Mouse (Mus musculus) frontal cortex, adult 2 months (tissue): Measurements from ENCODE around the gene Fau. TPM values are rescaled to one million over a fixed set of nuclear protein-coding genes. Genes with fewer than 3 reads are reported as not detected.

Experiments
- DNase-seq, 2 experiments: peaks; one replicate each; pipeline ENCODE4 v3.0.0; 2022; ENCODE audit warnings: low spot score in 1 of 2; ENCODE audit errors: extremely low spot score in 1 of 2
- polyA plus RNA-seq: library from polyadenylated mRNA; depleted of rRNA; stranded (reverse); fragments of >200 nt; gene quantifications from 2 replicates; pipeline ENCODE4 v1.2.3, GENCODE M21; 2012

The Fau gene
- polyA plus RNA-seq, 1 experiment = 951 TPM

DNA sequence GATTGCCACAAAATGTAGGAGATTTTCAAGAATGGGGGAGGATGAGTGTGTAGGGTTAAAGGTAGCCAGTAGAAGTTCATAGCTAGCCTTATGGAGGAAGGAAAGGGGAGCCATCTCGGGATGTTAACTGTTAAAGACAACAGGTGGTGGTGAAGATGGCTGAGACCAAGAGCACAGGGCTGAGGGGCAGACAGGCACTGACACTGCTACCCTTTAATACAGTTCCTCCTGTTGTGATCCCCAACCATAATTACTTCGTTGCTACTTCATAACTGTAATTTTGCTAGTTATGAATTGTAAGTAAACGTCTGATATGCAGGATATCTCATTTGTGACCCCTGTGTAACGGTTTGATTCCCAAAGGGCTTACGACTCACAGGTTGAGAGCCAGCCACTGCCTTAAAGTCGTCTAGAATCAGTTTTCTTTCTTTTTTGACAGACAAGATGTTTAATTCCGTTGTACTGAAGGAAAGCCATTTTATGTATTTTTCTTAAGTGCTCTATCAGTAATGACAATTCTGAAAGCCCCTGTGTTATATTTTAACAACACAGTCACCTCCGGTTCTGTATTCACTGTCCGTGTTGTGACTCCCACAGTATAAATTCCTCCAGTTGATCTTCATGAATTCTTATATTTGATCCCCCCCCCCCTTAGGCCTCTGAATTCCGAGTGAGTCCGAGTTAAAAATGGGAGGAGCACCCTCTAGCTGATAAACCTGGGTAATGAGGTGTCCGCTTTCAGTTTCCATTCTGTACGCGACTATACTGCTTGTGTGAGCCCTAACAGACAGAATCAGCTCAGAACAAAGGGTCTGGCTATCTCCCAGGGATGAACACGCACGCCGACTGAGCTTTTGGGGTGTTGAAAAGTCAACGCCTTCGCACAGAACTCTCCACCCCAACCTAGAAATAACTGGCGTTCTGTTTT is 12.0 kb upstream of the Fau start:
- peak in 1 of 2 experiments; percentile 57 for DNase-seq

DNA sequence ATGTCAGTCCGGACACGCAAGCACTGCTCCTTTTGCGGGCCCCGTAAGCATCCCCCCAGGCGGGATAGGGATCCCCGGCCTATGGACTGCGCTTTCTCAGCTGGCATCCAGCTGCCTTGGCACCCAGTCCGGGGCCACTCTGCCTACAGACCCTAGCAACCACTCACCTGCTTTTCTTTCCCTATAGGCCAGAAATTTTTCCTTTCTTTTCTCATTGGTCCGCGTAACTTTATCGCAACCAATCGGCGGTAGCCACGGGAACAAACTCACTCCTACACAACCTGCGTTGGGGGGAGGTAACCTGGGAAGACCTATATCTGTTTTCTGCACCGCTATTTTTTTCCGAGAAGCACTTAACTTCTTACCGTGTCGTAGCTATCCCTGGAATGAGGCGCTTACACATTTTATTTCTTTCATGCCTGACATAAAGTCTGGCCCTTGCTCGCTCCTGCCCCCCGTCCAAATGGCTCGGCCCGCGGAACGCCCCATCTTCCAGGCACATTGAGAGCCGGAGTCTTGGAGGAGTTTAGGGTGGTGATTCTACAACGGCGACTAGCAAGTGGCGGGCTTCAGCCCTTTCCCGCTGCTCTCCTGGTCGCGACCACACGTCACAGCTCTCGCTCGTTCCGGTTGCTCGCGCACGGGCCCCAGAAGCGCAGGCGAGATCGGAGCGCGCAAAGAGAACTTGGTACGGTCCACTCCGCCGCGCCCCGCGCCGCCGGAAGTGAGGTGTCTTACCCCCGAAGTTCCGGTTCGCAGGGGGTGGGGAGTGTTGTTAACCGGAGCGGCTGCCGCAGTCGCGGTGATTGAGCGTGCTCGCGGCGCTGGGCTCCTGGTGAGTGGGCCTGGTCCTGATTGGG is 11.1 kb upstream of the Fau start, which contains the start of gene Syvn1:
TSS of gene Syvn1 (plus strand) at position 283 of the 860 bp plus-strand sequence.
- DNase-seq = peak; percentile 92 to 96

DNA sequence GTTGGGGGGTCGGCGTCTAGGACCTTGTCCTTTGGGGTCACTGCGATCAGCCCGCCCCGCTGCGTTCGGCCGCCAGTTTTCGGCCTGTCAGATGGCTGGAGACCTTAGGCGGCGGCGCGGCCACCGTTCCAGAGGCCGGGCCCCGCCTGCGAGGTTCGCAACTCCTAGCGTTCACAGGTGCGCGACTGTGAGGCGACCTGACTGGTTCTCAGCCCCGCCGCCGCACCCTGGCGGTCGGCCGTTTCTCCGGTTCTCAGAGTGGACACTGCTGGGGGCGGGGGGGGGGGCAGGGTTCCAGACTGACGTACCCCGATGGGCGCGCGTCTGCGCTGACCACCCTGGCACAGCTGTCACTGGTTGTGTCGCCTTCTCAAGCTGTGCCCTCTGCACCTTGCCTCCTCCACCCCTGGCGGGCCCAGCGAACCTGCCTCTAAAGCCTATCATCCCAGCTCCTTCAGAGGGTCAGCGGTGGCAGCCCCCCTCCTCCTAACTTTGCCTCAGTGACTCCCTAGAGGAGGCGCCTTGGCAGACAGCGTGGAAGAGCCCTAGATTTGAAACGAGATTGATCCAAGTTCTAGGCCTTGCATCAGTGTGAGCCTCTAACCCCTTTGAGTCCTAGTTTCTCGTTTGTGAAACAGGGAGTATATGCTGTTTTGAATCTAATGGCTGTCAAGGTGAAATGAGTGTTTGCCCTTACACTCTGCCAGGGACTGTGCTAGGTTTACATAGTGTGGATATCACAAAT is 10.3 kb upstream of the Fau start:
- no peak for DNase-seq

DNA sequence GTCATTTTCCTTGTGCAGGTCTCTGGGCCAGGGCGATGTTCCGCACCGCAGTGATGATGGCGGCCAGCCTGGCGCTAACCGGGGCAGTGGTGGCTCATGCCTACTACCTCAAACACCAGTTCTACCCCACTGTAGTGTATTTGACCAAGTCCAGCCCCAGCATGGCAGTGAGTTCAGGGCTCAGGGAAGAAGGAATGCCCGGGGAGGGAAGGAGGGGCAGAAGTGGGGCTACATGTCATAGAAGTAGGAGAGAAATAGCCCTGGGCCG is 9.8 kb upstream of the Fau start:
- DNase-seq = no peak

DNA sequence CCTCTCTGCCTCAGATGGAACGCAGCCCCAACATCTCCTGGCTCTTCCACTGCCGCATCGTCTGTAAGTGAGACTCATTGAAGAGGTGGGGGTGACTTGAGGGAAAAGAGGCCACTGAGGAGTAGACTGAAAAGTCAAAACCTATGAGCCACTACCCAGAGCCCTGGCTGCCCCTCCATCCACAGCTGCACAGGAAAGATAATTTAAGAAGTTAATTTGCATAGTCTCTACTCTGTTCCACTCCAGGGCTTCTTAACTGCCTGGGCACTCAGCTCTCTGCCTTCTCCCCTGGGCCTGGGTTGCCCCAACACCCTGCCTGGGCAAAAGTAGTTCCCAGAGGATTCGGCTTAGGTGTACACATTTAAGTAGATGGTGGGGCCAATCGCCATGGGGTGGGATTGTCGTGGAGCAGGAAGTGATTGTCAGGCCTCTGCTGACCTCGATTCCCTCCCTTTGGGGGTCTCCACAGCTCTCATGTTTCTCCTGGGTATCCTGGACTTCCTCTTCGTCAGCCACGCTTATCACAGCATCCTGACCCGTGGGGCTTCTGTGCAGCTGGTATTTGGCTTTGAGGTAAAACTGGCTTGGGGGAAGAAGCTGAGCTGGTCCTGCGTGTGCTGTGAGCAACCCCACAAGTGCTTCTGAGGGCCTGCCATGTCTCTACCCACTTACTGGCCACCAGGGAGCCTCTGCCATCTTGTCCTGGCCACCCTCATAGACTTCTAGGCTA is 8.8 kb upstream of the Fau start:
- no peak for DNase-seq

DNA sequence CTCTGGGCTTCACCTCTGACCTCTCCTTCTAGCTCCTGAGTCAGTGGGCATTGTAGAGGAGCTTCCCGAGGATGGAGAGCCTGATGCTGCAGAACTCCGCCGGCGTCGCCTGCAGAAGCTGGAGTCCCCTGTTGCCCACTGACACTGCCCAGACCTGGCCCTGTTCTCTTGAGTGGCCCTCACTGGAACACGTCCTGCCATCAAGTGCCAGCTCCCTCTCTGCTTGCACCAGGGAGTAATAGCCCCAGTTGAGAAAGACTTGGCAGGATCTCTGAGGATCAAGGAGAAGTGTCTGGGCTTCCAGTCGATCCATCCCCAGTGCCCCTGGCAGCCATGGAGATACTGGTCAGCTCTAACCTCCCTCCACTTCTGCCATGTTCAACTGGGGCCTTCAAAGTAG is 5.1 kb upstream of the Fau start:
- no peak for DNase-seq

DNA sequence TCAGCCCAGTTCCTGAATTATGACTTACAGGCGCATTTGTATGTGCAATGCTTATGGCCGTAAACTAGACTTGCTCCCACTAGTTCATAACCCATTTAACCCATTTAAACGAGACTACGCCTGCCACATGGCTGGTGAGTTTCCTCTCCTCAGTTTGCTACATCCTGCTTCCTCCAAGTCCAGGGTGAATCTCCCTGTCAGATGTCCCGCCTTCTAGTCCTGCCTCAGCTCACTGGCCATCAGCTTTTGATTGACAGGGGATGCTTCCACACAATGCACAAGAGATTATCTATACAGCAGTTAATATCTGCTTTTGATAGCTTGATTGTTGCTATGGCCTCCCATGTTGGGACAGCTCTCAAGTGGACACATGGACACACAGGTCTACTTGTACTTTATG is 3.3 kb upstream of the Fau start:
- no peak for DNase-seq

DNA sequence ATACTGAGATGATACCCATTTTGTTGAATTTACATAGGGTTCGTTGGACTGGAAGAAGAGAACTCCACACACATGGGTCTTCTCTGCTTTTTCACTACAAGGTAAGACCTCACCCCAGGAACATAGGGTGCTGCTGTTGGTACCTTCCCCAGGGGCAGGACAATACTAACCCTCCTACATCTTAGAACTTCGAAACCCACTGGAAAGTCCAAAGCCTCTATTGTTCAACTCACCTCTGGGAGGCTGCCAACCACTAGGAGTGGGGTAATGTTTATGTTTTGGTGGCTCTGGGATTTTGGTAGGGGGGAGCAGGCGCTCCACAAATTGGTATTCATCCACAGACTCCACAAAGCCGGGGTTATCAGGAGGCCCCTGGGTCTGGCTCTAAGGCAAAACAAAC is 948 bp upstream of the Fau start:
- no peak for DNase-seq

DNA sequence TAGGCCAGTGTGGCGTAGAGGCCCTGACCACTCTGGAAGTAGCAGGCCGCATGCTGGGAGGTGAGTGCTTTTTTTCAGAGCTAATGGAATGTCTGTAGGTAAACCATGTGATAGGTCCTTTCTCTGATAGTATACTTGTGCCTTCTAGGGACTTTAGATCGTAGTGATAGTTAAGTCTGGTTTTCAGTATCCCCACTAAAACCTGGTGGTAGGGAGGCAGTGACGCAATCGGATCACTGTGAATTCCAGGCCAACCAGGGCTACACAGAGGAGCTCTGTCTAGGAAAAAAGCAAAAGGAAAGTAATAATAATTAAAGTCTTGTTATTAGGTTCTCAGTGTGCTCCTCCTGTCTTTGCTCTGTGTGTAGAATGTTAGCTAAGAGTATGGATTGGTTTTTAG is 869 bp downstream of the Fau start:
- DNase-seq = no peak

DNA sequence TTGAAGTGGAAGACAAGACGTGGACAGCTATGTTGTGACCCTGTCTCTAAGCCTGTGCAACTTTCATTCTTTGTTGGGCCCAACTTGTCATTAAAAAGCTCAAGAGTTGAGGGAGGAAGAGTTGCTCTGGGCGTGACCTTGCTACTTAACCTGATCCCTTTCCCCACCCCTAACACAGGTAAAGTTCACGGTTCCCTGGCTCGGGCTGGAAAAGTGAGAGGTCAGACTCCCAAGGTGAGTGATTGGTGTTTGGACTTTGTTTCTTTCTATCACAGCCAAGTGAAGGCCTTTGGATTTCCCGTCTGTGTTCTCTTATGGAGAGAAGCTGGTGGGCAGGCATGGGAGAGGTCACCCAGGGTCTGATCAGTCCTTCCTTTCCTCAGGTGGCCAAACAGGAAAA is 1.3 kb downstream of the Fau start:
- no peak for DNase-seq

DNA sequence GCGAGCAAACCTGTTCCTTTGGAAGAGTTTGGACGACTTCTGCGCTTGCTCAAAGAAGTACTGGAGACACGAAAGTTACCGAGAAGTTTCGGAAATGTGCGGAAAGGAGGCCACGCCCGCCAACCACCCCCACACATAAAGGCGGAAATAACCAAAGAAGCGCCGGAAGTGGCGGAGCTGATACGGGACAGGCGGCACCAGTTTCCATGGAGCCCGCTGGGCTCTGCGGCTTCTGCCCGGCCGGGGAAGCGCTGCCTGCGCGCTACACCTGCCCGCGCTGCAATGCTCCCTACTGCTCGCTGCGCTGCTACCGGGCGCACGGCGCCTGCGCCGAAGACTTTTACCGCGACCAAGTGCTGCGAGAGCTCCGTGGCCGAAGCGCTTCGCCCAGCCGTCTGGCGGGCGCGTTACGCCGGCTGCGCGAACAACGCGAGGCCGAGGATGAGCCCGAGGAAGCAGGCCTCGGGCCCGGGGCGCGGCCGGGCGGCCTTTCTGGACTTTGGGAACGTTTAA is 3.4 kb downstream of the Fau start, which contains the start of gene Znhit2:
TSS of gene Znhit2 (plus strand) at position 172 of the 513 bp plus-strand sequence.
- DNase-seq = peak; percentile 94 to 97

DNA sequence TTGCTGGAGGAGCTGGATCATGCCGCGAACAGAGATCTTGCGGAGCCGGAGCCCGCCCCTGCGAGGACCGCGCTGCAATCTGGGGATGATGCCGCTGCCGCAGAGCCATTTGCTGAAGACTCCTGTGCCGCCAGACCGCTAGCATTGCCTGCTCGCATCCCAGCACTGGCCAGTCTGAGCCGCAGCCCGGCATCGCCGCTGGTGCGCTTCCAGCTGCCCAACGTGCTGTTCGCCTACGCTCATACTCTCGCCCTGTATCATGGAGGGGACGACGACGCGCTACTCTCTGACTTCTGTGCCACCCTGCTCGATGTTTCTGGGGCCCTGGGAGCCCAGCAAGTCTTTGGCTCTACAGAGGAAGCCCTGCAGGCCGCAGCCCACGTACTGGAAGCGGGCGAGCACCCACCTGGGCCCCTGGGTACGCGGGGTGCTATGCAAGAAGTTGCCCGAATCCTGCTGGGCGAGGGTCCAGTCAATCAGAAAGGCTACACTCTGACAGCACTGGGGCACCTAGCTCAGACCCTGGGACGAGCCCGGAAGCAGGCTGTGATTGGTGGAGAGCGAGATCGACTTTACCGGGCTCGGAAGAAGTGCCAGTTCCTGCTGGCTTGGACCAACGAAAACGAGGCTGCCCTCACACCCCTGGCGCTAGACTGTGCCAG is 4.1 kb downstream of the Fau start:
- DNase-seq = peak in 1 of 2 experiments; percentile 39

DNA sequence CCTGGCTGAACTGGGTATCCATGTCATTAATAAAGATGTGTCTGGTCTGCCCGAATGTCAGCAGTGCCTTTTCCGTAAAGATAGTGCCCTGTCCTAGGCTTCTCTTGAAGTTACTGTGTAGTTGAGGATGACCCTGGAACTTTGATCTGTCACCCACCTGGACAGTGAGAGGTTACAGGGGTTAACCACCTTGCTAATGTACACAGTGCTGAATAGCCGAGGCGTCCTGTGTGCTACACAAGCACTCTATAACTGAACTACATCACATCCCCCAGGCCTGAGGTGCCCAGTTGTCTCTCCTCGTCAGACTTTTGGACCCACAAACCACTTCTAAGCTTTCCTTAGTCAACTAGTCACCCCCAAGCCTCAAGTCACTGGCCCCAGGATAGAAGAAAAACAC is 4.8 kb downstream of the Fau start:
- no peak for DNase-seq

DNA sequence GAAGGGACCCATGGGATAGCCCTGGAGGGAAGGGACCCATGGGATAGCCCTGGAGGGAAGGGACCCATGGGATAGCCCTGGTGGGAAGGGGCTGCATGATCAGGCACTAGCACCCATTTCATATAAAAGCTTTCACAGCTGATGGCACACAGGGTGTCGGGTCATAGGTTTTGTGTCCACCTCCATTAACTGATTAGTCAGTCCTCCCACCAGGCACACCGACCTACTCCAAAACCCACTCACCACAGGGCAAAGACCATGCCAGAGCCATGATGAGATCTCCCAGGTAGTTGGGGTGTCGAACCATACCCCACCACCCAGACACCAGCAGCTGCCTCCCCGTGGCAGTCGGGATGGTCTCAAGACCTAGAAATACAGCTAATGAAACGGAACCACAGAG is 5.4 kb downstream of the Fau start:
- DNase-seq = no peak

DNA sequence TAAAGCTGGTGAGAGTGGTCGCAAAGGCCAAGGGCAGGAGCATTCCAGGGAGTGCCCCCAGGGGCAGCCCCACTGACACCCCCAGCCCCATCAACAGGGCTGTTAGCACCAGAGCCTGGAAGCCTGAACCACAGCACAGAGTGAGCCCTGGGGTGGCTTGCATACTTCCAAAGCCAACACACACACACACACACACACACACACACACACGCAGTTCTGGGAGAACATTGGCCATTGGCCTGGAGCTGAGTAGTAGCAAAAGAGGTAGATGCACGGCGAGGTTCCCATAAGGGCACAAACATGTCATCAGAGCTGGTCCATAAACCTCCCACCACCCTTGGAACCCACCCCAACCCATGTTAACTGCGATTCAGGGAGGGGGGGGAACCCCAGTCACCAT is 8.9 kb downstream of the Fau start:
- DNase-seq = no peak

DNA sequence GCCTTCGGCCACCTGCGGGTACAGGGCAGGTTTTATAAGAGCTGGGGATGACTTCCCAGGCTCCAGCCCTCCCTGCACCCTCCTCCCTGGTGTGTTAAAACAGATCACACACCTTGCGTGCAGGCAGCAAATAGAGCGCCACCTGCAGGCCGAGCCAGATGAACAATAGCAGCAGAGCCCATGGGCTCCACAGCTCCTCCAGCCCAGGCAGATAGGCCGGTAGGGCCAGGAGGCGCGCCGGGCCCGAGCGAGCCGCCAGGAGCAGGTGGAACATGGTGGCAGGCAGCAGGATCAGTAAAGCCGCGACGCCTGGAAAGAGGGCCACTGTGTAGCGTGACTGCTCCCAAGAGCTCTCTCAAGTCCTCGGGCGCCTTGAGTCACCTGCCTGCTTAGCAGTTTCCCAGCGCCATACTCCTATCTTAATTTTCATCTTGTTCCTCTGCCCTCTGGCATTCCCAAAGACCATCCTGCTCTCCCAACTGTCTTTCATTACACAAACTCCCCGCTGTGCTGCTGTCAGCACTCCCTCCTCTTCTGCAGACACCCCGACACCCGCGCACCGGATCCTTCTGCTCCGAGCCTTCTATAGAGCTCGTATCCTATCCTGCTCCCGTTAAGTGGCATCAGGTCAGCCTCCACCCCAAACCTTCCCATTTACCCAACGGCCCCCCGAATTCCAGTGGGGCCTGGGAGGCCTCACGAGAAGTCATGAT is 9.5 kb downstream of the Fau start:
- DNase-seq = peak; percentile 75 to 89

DNA sequence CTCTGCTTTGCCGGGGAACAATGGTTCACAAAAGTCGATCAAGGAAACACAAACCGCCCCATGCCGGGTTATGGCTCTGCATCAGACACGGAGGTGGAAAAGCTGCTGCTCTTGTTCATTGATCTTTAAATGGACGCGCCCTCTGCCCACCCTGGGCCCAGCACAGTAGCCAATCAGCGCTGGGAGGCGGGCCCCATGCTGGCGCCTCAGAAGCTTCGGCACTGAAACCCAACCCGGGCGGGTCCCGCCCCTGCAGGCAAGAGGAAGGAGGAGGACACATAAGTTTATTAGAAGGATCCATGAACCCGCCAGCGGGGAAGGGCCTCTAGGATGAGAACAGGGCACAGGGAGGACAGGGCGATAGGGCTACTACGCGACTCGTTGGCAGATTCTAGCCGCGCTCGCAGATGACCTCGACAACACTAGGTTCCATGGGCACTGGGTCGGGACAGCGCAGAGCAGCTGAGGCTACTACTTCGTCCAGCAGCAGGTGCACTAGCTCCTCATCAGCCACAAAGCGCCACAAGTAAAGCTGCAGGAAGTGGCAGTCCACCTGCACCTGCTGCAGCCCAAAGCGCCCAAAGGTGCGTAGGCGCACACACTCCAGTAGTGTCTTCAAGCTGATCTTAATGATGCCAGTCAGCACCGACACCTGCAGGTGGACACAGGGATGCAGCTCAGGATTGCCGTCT is 10.2 kb downstream of the Fau start, which contains the start of gene Tm7sf2:
TSS of gene Tm7sf2 (minus strand) at position 650 of the 692 bp plus-strand sequence.
- DNase-seq = peak; percentile 77 to 86

DNA sequence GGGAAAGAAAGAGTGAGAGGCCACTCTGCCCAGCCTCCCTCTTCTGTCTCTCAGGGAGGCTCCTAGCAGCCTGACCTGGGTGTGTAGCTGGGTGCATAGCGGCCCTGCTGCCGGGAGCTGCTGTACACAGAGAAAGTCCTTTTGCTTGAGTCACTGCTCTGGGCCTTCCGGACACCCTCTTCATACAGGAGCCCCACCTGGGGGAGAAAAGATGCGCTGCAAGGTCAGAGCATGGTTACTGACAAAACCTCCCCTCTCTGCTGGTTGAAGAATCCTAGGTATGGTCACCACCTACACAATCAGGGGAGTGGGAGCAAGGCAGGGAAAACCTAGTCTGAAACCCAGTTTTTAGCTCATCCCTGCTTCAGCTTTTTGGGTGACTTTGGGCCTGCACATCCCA is 11.3 kb downstream of the Fau start:
- DNase-seq = no peak
